Mouse (Mus musculus) urinary bladder, postnatal 14 days (tissue): ENCODE results near the gene Dido1.

Source experiments
- DNase-seq: peaks from one replicate; pipeline ENCODE4 v3.0.0; 2021; ENCODE audit warnings: low spot score

Gene Dido1

GRCm38 (mm10) chr2:180709923-180710272 lies at the start of gene Dido1, which contains the start of gene Gid8:
Gene Dido1, minus strand, starts transcription at chr2:180709999.
Gene Gid8, plus strand, starts transcription at chr2:180710117.
- DNase-seq, result peak; percentile 97

- DNase-seq, result no peak
These were observed 48.9 kb upstream of the Dido1 start for GRCm38 (mm10) chr2:180758513-180759263.

DNA sequence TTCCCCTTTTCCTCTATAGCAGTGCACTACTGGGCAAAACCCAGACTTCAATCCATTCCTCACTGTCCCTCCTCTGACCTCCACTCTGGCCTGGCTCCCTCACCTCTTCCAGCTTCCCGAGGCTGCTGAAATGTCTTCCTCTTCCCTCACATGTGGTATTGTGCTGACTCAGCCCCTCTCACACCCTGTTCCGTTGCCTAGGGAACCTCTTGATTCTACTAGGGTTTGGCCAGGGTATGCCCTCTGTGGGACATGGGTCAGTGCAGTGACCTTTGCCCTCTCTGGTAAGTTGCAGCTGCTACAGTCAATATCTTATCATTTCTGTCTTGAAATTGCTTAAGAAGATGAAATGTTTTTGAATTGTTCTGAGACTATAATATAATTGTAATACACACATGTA lies 47.0 kb upstream of the Dido1 start:
- DNase-seq, result no peak

DNA sequence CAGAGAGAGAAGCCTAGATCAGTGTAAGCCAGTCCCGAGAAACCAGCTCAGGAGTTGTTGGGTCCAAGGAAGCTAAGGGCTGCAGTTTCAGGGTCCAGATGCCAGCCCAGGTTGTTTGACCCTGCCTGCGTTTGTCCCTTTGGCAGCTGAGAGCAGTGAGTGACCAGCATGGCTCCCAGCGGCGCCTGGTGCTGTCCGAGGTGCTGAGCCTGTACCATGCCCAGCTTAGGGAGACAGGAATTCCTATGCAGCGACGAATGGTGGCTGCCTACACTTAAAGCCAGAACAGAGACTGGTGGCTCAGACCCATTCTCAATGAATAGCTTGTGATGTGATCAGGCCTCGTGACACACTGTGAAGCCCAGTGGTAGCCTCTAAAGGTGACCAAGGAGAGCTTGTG lies 46.1 kb upstream of the Dido1 start:
- DNase-seq, result peak; percentile 59

GRCm38 (mm10) chr2:180754976-180755688 lies 45.3 kb upstream of the Dido1 start:
- DNase-seq, result no peak

DNA sequence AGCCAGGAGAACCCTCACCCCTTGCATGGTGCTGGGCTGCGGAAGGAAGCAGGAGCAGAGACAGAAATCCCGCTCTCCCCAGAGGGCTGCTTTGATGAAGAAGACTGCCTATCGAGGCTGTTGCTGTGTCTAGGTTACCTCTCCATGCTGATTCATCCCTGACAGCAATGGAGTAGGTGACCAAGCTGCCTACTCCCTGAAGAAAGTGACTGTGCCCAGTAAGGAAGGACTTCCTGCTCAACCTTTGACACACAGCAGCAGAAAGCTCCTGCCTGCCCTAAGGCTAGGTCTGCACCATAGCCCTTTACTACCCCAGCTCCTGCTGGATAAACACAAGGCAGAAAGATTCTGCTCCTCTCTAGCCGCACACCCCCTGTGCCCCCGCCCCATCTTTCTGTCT lies 39.1 kb upstream of the Dido1 start:
- no peak for DNase-seq

- no peak for DNase-seq
These were observed 36.9 kb upstream of the Dido1 start for GRCm38 (mm10) chr2:180746569-180747192.

DNA sequence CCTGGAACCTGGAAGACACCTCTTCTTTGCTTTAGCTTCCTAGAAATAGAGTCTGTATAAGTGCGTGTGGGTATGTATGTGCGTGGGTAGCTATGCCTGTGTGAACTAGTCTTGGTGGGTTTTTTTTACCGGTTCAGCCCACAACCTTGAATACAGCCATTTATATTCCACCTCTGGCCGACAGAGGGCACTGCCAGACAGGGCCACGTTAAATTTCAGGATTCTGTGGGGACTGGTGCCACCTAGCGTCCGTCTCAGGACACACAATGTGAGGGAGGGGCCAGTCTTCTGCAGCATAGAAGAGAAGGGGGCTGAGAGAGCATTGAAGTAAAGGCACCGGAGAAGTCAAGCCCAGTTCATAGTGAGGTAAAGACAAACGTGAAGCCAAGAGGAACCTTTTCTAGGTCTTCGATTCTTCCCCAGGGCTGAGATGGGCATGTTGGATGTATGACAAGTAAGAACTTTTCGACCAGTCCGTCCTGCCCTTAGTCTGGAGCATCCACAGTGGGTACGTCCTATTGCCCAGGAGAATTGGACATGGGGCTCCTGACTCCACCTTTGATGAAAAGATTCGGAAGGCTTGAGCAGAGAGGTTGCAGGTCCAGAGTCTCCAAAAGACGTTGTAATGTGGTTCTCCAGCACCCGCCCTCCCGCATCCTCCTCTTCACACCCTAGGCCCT lies 35.6 kb upstream of the Dido1 start:
- peak; percentile 88 for DNase-seq

GRCm38 (mm10) chr2:180743321-180743720 lies 33.5 kb upstream of the Dido1 start:
- DNase-seq, result no peak

DNA sequence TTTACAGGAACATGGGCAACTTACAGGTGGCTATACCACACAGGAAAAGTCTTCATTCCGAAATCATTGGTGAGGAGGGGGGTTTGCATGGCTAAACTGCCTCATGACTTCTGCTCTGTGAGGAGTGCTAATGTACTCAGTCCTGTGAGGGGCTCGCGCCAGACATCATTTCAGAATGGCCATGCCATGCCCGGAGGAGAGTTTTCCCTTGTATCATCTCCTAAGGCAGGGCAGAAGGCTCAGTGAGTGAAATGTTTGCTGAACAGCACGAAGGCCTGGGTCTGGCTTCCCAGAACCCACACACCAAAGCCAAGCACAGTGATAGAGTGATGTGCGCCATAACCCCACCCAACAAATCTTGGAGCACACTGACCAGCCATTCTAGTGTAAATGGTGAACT lies 33.0 kb upstream of the Dido1 start:
- DNase-seq, result no peak

DNA sequence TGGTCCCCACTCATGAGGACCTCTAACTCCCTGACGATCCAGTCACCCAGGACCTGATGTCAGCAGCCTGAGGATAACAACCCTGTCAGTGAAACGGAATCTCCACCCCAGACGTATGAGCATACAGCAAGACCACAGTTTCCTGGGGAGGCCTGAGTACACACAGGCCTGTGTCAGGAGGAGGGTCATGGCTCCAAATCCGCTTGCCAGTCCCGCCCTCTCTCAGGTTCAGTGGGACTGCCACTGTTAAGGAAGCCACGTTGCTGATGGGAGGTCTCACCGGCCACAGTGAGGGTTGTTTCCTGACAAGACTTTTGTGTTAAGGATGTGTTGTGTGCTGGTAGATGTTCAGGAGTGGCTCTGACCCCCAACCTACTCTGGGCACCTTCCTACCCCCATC lies 31.6 kb upstream of the Dido1 start:
- no peak for DNase-seq

DNA sequence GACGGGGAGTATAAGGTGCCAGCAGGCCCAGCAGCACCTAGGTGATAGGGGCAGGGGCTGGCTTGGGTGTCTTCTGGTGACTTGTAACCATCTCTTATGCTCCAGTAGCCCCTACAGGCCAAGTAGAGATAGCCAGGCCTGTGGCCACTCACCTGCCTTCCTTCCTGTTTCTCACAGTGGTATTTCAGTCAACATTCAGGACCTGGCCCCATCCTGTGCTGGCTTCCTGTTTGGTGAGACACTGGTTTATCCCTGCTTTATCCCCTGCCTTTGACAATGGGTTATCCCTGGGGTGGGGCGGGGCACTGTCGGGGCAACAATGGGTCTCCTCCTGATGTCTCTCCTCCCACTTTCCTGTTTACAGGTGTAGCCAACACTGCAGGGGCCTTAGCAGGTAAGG lies 30.6 kb upstream of the Dido1 start:
- no peak for DNase-seq

DNA sequence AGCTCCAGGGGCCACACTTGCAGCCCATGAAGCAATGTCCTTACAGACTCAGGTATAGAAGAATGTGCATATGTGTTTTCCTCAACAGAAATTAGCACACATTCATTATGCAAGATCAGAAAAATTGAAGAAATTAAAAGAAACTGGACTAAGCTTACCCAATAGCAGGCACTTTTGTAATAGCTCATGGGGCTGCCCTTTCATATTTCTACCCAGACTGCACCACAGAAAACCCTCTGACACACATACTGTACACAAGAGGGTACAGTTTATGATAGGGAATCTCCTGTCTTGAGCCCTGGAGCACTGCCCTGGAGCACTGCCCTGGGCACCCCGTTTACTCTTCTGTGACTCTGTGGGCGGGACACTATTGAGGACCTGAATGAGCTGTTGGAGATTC lies 28.2 kb upstream of the Dido1 start:
- DNase-seq, result no peak

DNA sequence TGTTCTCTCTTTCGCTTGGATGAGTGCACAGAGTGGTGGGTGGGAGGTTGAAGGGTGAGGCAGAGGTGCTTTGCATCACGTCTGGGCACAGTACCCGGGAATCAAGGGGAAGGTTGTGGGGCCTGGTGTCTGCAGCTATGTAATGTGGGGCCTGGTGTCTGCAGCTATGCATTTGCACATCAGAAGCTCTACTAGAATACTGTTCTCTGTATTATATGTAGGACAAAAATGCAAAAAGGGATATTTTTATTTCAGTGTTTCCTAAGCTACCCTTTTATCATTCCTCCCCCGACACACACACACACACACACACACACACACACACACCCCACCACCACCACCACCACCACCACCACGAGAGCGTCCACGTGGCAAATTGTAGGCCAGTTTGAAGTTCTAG lies 25.4 kb upstream of the Dido1 start:
- no peak for DNase-seq

DNA sequence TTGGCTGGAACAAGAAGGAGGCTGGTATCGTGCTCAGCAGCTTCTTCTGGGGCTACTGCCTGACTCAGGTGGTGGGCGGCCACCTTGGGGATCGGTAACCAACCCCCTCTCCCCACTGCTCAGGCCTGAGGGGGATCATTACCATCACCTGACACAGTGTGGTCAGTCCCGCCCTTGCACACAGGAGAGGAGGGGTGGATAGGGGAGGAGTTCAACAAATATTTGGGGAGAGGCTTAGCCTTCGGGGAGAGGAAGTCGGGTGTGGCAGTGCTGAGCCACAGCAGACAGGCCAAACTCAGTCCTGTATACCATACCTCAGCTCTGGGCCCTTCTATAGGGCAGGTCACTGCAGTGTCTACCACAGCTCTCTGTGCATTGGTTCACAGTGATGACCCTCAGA lies 22.2 kb upstream of the Dido1 start:
- DNase-seq, result peak; percentile 19

- DNase-seq, result no peak
These were observed 21.2 kb upstream of the Dido1 start for GRCm38 (mm10) chr2:180731036-180731435.

DNA sequence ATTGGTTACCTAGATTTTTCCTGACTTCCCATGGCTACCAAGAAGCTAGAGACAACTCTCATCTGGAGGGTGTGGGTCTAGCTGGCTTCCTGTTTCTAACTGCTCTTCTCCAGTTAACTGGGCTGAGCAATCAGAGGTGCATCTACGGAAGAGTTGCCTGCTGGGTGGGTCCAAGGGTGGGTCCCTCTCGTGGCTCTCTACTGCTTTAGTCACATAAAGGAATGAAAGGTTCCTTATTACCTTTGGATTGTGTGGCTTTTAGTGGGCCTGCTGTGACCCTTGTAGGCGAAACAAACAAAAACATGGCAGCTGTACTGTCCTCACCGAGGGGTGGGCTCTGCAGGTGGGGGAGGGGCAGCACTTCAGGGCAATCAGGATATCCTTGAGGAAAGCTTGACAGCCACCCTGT lies 17.8 kb upstream of the Dido1 start:
- DNase-seq, result no peak

DNA sequence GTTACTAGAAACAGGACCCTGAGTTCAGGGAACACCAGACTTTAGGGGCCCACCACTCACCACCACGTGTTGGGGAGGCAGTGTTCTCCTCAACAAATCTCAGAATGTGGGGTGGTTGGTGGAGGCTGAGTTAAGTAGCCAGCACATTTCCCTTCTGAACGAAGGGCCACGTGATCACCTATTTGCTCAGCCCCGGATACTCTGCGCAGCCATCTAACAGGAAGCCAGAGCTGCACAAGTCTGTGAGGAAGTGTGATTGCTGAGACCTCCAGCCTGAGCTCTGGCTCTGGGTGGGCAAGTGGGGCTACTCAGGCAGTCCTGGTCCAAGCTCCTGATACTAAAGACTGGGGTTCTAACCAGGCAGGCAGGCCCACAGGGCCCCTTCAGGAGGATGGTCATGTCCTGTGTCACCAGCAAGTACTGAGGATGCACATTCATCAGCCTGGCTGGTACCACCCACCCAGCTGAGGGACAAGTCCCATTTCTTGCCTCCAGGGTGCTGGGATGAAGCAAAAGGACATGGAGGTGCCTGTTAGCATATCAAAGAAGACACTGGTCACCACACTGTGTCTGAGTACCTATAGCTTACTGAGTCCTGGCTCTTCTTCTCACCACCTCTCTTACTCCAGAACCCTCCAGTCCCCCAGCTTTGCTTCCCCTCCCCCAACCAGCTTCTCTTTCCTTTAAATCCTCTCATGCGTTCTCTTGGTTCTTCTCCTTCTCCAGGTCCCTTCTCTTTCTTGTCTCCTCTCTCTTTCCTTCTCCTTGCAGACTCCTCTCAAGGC lies 17.1 kb upstream of the Dido1 start:
- DNase-seq, result no peak

DNA sequence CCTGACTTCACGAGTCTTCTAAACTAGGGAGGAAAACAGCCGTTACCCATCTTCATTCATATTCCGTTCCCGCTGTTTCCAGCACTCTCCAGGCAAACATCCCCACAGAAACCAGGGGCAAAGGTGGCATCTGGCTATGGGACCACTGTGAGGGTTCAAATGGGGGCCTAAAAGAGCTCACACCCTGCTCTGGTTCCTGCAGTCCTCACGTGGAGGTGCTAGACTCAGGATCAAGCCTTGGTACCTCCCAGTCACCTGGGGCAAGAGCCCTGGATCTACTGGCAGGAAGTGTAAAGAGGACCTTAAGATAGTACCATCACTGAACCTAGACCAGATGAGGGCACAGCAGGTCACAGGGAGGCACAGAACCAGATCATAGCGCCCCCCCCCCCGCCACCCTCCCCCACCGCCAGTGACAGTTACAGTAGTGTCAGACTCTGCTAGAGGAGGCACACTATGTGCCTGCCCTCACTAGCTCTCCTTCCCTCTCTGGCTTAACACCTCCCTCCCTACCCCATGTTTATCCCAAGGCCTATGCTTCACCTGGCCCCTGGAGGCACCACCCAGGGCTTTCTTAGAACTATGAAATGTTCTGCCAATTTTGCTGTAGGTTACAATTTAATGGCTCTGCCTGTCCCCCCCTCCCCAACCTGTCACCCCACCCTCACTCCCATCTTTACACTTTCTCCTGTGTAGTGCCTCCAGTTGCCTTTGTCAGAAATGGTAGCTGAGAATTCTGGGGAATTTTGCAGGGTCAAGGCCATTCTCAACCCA lies 16.2 kb upstream of the Dido1 start:
- no peak for DNase-seq

DNA sequence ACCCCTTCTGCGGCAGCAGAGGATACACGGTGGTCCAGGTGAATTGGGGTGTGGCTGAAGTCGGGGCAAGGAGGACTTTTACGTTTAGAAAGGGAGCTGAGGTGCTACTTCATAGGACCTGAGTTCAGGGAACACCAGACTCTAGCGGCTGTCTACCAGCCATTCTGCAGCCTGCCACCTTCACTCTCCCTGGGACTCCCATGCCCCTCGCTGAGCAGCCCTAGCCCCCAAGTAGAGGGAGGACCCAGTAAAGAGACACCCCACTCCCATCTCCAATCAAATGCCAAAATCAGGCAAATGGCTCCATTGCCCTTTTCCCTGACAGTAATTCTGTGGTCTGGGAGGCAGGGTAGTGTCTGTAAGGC lies 15.6 kb upstream of the Dido1 start:
- DNase-seq, result no peak
